Mouse (Mus musculus): ENCODE results near the gene Srrm3. TPM values are rescaled to one million over a fixed set of nuclear protein-coding genes. Genes with fewer than 3 reads are reported as not detected.

Srrm3 gene
- not detected in 4 replicates for total RNA-seq (2023; ENCODE audit: inconsistent age)

DNA sequence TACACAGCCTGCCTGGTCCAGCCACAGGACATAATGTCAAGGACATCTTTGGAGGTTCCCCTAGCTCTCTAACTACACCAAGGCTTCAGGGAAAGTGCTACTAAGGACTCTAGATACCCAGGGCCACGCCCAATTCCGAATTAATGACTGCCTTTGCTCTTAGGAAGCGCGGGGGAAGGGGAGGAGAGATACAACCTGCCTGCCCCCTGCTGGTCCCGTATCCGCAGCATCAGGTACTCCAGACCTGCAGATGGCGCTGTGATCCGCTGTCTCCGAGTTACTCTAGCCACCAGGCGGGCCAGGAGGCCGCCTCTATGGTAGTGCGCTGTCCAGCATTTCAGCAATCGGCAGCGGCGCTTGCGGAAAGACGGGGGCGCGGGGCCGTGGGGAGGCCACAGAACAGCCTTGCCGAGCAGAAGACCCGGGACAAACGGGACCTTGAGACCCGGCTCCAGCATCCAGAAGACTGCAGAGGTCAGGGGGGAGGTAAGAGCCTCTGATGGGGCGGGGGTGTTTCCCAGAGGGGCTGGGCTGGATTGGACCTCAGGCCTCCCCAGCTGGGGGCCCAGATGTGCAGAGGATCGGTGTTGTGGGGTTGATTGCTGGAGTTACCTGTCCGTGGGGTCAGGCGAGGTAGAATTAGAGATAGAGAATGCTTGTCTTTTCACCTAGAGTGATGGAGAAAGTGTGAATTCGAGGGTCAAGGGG lies at the start of gene Srrm3:
Srrm3 (plus strand) TSS at position 336 of the 708 bp plus-strand sequence.

DNA sequence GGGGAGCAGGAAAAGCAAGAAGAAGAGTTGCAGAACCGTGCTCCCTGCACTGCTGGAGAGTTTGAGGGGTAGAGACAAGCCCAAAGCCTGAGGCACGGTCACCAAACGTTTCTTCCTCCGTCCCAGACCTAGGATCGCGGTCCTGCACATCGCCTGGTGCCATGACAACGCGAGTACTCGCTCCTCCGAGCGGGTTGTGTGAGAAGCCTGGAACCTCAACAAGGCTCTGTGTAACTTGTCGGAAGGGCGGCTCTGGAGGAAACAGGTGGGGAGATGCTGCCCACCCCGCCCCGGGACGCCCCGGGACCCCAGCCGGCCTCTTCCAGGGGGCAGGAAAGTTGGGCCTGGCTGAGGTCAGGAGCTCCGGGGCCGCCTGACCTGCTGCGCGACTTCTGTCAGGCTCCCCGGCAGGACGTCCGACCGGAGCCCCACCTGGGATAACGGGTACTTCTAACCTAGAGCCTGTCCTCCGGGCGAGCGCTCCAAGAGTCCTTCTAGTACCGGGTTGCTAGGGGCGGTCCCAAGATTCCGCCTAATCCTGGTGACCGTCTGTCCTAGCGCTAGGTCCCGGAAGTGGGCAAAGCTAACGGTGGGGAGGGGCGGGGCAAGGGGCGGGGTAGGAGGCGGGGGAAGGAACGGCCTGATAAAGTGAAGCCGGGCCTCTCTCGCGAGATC lies 28.8 kb upstream of the Srrm3 start, which contains the start of gene Styxl1:
Styxl1 (minus strand) TSS at position 590 of the 675 bp plus-strand sequence.

DNA sequence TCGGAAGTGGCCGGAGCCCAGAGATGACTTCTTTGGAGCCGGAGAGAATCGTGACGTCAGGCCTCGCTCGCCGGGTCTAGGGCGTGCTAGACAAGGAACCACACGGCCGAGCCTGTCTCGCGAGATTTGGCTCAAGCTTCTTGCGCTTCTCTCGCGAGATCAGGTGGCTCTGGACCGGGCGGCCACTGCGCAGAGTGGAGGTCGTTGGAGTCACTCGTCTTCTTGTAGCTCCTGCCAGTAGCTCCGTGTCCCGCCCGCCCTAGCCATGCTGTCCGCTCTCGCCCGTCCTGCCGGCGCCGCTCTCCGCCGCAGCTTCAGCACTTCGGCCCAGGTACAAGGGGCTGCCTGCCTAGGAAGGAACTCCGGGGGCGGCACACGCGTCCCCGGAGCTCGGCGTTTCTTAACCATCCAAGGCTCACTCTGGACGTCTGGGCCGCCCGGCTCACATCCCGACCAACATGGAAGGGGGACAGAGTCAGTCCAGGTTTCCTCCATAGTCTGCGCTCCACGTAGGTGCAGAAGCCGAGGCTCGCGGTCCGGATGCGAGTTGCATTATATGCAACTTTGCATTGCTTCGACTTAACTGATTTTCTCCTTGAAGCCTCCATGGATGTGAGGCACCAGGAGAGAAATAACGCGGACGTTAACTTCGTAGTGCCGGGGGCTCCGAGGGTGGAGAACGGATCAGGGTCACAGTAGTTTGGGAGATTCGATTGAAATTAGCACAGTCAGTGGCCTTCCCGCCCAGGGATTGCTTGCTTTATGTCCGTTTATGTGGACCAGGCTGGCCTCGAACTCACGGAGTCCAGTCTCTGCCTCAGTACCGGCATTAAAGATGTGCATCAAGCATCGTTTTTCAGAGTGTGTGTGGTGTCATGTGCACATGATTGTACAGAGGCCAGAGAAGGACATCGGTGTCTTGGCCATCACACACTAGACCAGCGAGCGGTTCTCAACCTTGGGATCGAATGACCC lies 27.9 kb upstream of the Srrm3 start, which contains the start of gene Mdh2:
Mdh2 (plus strand) TSS at position 10 of the 975 bp plus-strand sequence.

GRCm38 (mm10) chr5:135887675-135888102 lies 81.0 kb downstream of the Srrm3 start, which contains the start of gene Hspb1:
Gene Hspb1, plus strand, starts transcription at chr5:135887919.

Other genes with a start within 250 kb of the Srrm3 start
- not detected in 4 replicates for gene Ccl26, start 243.3 kb upstream of the Srrm3 start, total RNA-seq (2023; ENCODE audit: inconsistent age)
- gene Ccl24, start 233.8 kb upstream of the Srrm3 start, total RNA-seq (2023; ENCODE audit: inconsistent age), result 0.42 to 1.4 TPM (median 1.2 TPM) in 3 of 4 replicates, not detected in the other
- 15.2 to 27.6 TPM (median 19.6 TPM) in 4 replicates for gene Rhbdd2, start 174.3 kb upstream of the Srrm3 start, total RNA-seq (2023; ENCODE audit: inconsistent age)
- 40.6 to 44.1 TPM (median 43.3 TPM) in 4 replicates for gene Por, start 136.9 kb upstream of the Srrm3 start, total RNA-seq (2023; ENCODE audit: inconsistent age)
- 10.8 to 16.8 TPM (median 15.2 TPM) in 4 replicates for gene Tmem120a, start 62.4 kb upstream of the Srrm3 start, total RNA-seq (2023; ENCODE audit: inconsistent age)
- gene Styxl1, start 28.5 kb upstream of the Srrm3 start, total RNA-seq (2023; ENCODE audit: inconsistent age), result 0.42 TPM in 1 of 4 replicates, not detected in the others
- 140 to 166 TPM (median 157 TPM) in 4 replicates for gene Mdh2, start 28.4 kb upstream of the Srrm3 start, total RNA-seq (2023; ENCODE audit: inconsistent age)
- 1.4 to 5.8 TPM (median 3.1 TPM) in 4 replicates for gene Hspb1, start 81.0 kb downstream of the Srrm3 start, total RNA-seq (2023; ENCODE audit: inconsistent age)
- 75.8 to 90.5 TPM (median 86.6 TPM) in 4 replicates for gene Ywhag, start 127.7 kb downstream of the Srrm3 start, total RNA-seq (2023; ENCODE audit: inconsistent age)
- 0.58 to 1.0 TPM (median 0.72 TPM) in 3 of 4 replicates, not detected in the other for gene Ssc4d, start 167.6 kb downstream of the Srrm3 start, total RNA-seq (2023; ENCODE audit: inconsistent age)
- gene Zp3, start 173.2 kb downstream of the Srrm3 start, total RNA-seq (2023; ENCODE audit: inconsistent age), result not detected in 4 replicates
- gene Dtx2, start 187.9 kb downstream of the Srrm3 start, total RNA-seq (2023; ENCODE audit: inconsistent age), result 32.4 to 36.4 TPM (median 34.3 TPM) in 4 replicates
- 0.29 to 0.83 TPM (median 0.63 TPM) in 4 replicates for gene Upk3b, start 231.6 kb downstream of the Srrm3 start, total RNA-seq (2023; ENCODE audit: inconsistent age)
- gene Upk3bl, start 247.6 kb downstream of the Srrm3 start, total RNA-seq (2023; ENCODE audit: inconsistent age), result not detected in 4 replicates

Measured in B cell, adult (primary cell).